In genomic region chr16:87746728-87747127, GRCm38 (mm10) we compare ENCODE assay signal across 7 mouse cellular contexts. TPM values are rescaled to one million over a fixed set of nuclear protein-coding genes. Genes with fewer than 3 reads are reported as not detected.
DNase-seq lines count a peak whose midpoint lies in the region; ATAC-seq and TF ChIP-seq lines count a peak whose summit lies in the region.

No protein-coding gene starts in this region.

- peak; percentile 70 for TF ChIP-seq RAD21 in MEL (IDR thresholded peaks at IDR 0.05; ENCODE audit: low read depth, low read length)

- TF ChIP-seq CTCF in MEL (IDR thresholded peaks at IDR 0.05 in 2 of 3, conservative IDR thresholded peaks at IDR 0.05 in 1 of 3; ENCODE audit: control insufficient read depth in 1 of 3, insufficient read depth in 1 of 3, low read depth in 2 of 3, low read length in 3 of 3, poor library complexity in 1 of 3, severe bottlenecking in 1 of 3): peak; percentile 85 to 100 (median 95); a peak in 5 of 6 replicates

- H3K27ac ChIP-seq in MEL (ENCODE audit: control insufficient read depth, low read depth, low read length): no peak overlapping the region

- H3K4me3 ChIP-seq in MEL (ENCODE audit: control insufficient read depth in 1 of 2, insufficient read depth in 1 of 2, low read depth in 2 of 2, low read length in 2 of 2): no peak overlapping the region

- no peaks in the 10 kb centered on the region for H3K9me3 ChIP-seq in MEL (replicated peaks; ENCODE audit: insufficient read depth, low read length)

- no peak overlapping the region for H3K9ac ChIP-seq in MEL (ENCODE audit: control insufficient read depth, low read depth, low read length, poor library complexity, severe bottlenecking)

- no peaks in the 10 kb centered on the region for H3K4me1 ChIP-seq in MEL (ENCODE audit: control insufficient read depth in 1 of 2, insufficient read depth in 2 of 2, low read length in 2 of 2)

- TF ChIP-seq POLR2A in MEL (IDR thresholded peaks at IDR 0.05; ENCODE audit: control insufficient read depth in 1 of 2, insufficient read depth in 1 of 2, low read depth in 1 of 2, low read length in 2 of 2, poor library complexity in 1 of 2): no peak

- no peaks in the 10 kb centered on the region for H3K27me3 ChIP-seq in MEL (ENCODE audit: control insufficient read depth in 1 of 2, insufficient read depth in 2 of 2, low read length in 2 of 2)

- no peaks in the 10 kb centered on the region for H3K36me3 ChIP-seq in MEL (ENCODE audit: control insufficient read depth in 1 of 2, insufficient read depth in 2 of 2, low read length in 2 of 2)

- H3K79me2 ChIP-seq in MEL (ENCODE audit: control insufficient read depth, insufficient read depth, low read length, poor library complexity): no peaks in the 10 kb centered on the region

- DNase-seq in MEL (ENCODE audit: low read depth, low spot score): peak; percentile 85
- peak; percentile 54 to 73 for DNase-seq in heart, adult 9 months (ENCODE audit: low spot score in 2 of 2)
- peak; percentile 22 to 46 for DNase-seq in layer of hippocampus, adult 8-10 months (ENCODE audit: low spot score in 2 of 2)
- DNase-seq in lung, postnatal 14 days: peak; percentile 89
- peak; percentile 52 to 77 for DNase-seq in spleen, adult 18-20 months

- no peak for TF ChIP-seq EP300 in MEL (IDR thresholded peaks at IDR 0.05; ENCODE audit: low read depth in 1 of 2, low read length in 2 of 2)

- ATAC-seq in CD4-positive, CD25-positive, alpha-beta regulatory T cell, adult 4 months: peak; percentile 94
- peak; percentile 99 for ATAC-seq in common myeloid progenitor, adult 5-6 weeks (replicated peaks; ENCODE audit: low read depth, poor library complexity, severe bottlenecking)

TF ChIP-seq in MEL, 35 proteins besides CTCF, POLR2A, EP300 and RAD21:
- no peak for TF ChIP-seq MAFK (IDR thresholded peaks at IDR 0.05; ENCODE audit: borderline replicate concordance, low read depth, low read length)
- no peak for TF ChIP-seq UBTF (IDR thresholded peaks at IDR 0.05; ENCODE audit: borderline replicate concordance, insufficient read depth, low read depth, low read length)
- no peak for TF ChIP-seq ELF1 (IDR thresholded peaks at IDR 0.05; ENCODE audit: low read depth, low read length)
- no peak for TF ChIP-seq USF1 (IDR thresholded peaks at IDR 0.05; ENCODE audit: low read depth, low read length)
- TF ChIP-seq JUND (IDR thresholded peaks at IDR 0.05; ENCODE audit: low read depth, low read length): peak; percentile 70; the same call in 1 of the 2 replicates
- no peak for TF ChIP-seq POLR2AphosphoS2 (IDR thresholded peaks at IDR 0.05; ENCODE audit: low read length)
- no peak for TF ChIP-seq NELFE (IDR thresholded peaks at IDR 0.05; ENCODE audit: low read depth, low read length)
- no peak for TF ChIP-seq MAX (IDR thresholded peaks at IDR 0.05; ENCODE audit: low read length)
- no peak for TF ChIP-seq MYB (IDR thresholded peaks at IDR 0.05; ENCODE audit: low read depth, low read length)
- no peak for TF ChIP-seq TCF12 (IDR thresholded peaks at IDR 0.05; ENCODE audit: low read depth, low read length)
- no peak for TF ChIP-seq ETS1 (IDR thresholded peaks at IDR 0.05; ENCODE audit: low read depth, low read length)
- no peak for TF ChIP-seq ZKSCAN1 (IDR thresholded peaks at IDR 0.05; ENCODE audit: low read depth, low read length)
- TF ChIP-seq MXI1 (IDR thresholded peaks at IDR 0.05; ENCODE audit: low read depth, low read length): no peak
- peak; percentile 90 for TF ChIP-seq ZC3H11A (IDR thresholded peaks at IDR 0.05; ENCODE audit: low read depth, low read length)
- 0 out of 2 replicates have a peak, but pooled peaks have one; percentile 21 for TF ChIP-seq TBP (IDR thresholded peaks at IDR 0.05; ENCODE audit: low read depth, low read length)
- 0 out of 2 replicates have a peak, but pooled peaks have one; percentile 26 for TF ChIP-seq ZNF384 (IDR thresholded peaks at IDR 0.05; ENCODE audit: low read depth, low read length)
- TF ChIP-seq CHD2 (IDR thresholded peaks at IDR 0.05; ENCODE audit: low read length): no peak
- peak; percentile 99 for TF ChIP-seq SMC3 (IDR thresholded peaks at IDR 0.05; ENCODE audit: low read depth, low read length)
- no peak for TF ChIP-seq HCFC1 (IDR thresholded peaks at IDR 0.05; ENCODE audit: low read depth, low read length)
- no peak for TF ChIP-seq BHLHE40 (IDR thresholded peaks at IDR 0.05; ENCODE audit: borderline replicate concordance, low read depth, low read length)
- TF ChIP-seq GABPA (IDR thresholded peaks at IDR 0.05; ENCODE audit: low read depth, low read length): no peak
- TF ChIP-seq E2F4 (IDR thresholded peaks at IDR 0.05; ENCODE audit: borderline replicate concordance, low read depth, low read length): no peak
- no peak for TF ChIP-seq NRF1 (IDR thresholded peaks at IDR 0.05; ENCODE audit: insufficient read depth, low read depth, low read length, poor library complexity, severe bottlenecking)
- TF ChIP-seq CHD1 (IDR thresholded peaks at IDR 0.05; ENCODE audit: low read depth, low read length): no peak
- no peak for TF ChIP-seq SIN3A (IDR thresholded peaks at IDR 0.05; ENCODE audit: low read length)
- TF ChIP-seq MYC (IDR thresholded peaks at IDR 0.05; ENCODE audit: low read depth, low read length): no peak
- TF ChIP-seq MEF2A (IDR thresholded peaks at IDR 0.05; ENCODE audit: extremely low read depth, insufficient replicate concordance, low read depth, low read length, poor library complexity, severe bottlenecking): no peak
- no peak for TF ChIP-seq TAL1 (IDR thresholded peaks at IDR 0.05; ENCODE audit: low read length)
- no peak for TF ChIP-seq GATA1 (IDR thresholded peaks at IDR 0.05; ENCODE audit: low read depth, low read length)
- TF ChIP-seq KAT2A (conservative IDR thresholded peaks at IDR 0.05; ENCODE audit: low read depth, low read length): no peak
- no peak for TF ChIP-seq MAZ (IDR thresholded peaks at IDR 0.05; ENCODE audit: low read depth, low read length)
- TF ChIP-seq RCOR1 (IDR thresholded peaks at IDR 0.05; ENCODE audit: low read depth, low read length): peak; percentile 14; the same call in 1 of the 2 replicates
- no peak for TF ChIP-seq ZMIZ1 (IDR thresholded peaks at IDR 0.05; ENCODE audit: low read depth, low read length)
- TF ChIP-seq USF2 (IDR thresholded peaks at IDR 0.05; ENCODE audit: borderline replicate concordance in 1 of 2, insufficient read depth in 1 of 2, low read depth in 1 of 2, low read length in 2 of 2): no peak
- no peak for TF ChIP-seq POLR2AphosphoS5 (IDR thresholded peaks at IDR 0.05; ENCODE audit: borderline replicate concordance, low read depth, low read length)

RNA-seq across cellular contexts. Expression of gene Bach1, which starts 48.0 kb away (rescaled TPM):
- polyA plus RNA-seq in CD4-positive, CD25-positive, alpha-beta regulatory T cell, adult 4 months (2017; shearing (Covaris generic)): 1 to 10 TPM; 3.4 to 3.9 TPM
- total RNA-seq in MEL (2012; rRNA removed): 21.1 and 23.1 TPM in 2 replicates
- polyA plus RNA-seq in MEL (2012; ENCODE audit: insufficient read depth in 1 of 2, insufficient read length in 2 of 2, low read depth in 1 of 2, low replicate concordance in 2 of 2, missing spikeins in 1 of 2): 10 to 100 TPM in 1 of 2 experiments, not detected in 1; 20.5 TPM
- total RNA-seq in common myeloid progenitor, adult 5-6 weeks (2017): 29.2 and 33.9 TPM in 2 replicates
- 10 to 100 TPM; 12.9 to 18.0 (median 14.2) TPM for total RNA-seq in layer of hippocampus, adult 8-10 months (2022)

Comparison
In these comparisons a context has a peak if more than half of its experiments do, and no peak if none do; other contexts are left out.
1. DNase-seq: peak in every context shown above with its lines; median percentile 89 in lung, postnatal 14 days; 85 in MEL; 64 in spleen, adult 18-20 months; 64 in heart, adult 9 months; 34 in layer of hippocampus, adult 8-10 months.